Mouse (Mus musculus) B cell, adult 2 months (primary cell): ENCODE data around the gene Acpp.

Experiments used
- DNase-seq, 2 experiments: peaks; one replicate each; pipeline ENCODE4 v3.0.0; 2022

Acpp gene

DNA sequence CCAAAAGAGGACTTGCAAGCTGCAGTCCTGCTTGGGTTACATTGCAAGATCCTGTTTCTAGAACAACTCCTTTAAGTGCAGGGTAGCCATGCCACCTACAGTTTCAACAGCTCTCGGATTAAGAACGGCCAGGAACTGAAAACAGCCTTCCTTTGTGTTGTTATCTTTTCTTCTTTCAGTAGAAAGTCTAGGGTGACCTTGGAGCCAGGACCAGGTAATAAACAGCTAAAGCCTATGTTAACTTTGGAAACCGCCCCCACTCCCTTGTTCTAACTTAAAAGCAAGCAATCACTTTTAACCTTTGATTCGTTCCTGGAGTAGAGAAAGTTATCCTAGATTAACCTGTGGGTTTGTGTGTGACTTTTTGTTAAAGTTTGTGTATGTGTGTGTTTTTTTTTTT lies 33.2 kb downstream of the Acpp start:
- no peak for DNase-seq

DNA sequence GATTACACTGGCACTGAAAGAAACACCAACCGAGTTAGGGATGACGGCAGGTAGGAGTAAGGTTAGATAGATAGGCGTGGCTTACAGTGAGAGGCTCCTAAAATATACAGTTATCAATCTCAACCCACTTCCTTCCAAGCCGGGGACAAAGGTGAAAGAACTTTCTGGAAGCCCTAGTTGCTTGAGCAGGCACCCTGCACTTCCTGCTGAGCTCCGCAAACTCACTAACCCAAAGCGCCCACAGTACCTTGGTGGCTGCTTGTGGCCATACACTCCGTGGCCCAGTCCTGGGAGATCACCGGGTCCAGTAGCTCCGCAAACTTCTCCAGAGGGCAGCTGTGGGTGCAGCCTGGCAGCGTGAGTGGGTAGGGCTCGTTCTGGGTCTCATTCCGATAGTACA lies 37.0 kb downstream of the Acpp start:
- DNase-seq: no peak

DNA sequence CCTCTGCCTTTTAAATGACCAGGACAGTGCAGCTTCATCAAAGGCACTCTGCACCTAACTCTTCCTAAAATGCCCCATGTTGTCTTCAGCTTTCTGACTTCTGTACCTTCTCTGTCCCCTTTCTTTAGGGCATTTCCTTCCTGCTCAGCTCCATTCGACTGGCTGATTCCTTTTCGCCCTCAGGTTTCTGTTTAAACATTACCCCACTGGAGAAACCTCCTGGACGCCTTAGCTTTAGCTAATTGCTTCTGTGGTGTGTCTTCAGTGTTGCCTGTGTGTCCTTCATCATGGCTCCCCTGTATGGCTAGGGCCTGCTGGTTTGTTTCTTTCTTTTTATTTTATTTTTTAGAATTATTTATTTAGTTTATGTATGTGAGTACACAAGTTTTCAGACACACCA lies 40.5 kb downstream of the Acpp start:
- DNase-seq: no peak

DNA sequence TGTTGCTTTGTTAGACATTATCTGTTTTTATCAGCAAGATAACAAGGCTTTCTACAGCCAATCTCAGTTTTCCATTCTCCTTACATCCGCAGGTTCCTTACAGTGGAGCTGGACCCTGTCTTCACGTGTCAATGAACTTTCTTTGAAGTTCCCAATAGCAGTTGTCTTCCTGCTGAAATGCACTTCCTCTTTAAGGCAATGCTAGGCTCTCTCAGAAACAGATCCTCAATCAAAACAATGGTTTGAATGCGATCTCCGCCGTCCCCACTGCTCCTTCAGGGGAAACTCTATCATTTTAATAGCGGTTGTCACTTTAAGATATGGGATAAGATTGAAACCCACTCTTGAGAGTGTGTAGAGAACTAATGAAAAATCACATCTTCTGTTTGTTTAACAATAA lies 52.6 kb downstream of the Acpp start:
- DNase-seq: no peak

DNA sequence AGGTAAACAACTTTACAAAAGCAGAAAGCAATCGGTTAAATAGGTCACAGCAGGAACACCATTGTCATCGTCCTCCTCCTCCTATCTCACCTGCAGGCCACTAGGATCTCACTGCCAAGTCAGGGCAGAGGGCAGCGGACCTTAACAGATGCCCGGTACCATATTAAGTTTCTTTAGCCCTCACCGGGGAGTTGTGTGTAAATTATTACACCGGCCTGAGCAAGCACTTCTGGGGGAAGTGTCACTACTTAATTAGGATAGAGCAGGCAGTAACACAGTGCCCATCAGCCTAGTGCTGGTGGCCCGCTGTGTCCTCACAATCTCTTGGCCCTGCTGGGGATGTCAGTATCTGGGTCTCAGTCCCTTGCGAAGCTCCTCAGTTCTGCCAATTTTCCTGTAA lies 55.0 kb downstream of the Acpp start:
- DNase-seq: no peak

DNA sequence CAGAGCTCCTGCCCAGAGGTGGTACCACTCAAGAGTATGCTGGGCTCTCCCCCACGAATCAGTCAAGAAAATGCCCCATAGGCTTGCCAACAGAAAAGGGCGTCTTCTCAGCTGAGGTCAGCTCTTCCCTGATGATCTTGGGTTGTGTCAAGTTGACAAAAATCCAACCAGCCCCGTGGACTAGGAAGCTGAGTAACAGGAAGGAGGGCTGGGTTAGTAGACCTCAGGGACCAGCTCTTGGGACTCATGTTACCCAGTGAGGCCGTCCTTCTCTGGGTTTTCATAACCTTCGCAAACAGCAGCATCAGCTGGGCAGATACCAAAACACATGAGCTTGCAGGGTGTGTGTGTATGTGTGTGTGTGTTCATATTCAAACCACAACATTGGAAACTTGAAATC lies 55.8 kb downstream of the Acpp start:
- DNase-seq: no peak

DNA sequence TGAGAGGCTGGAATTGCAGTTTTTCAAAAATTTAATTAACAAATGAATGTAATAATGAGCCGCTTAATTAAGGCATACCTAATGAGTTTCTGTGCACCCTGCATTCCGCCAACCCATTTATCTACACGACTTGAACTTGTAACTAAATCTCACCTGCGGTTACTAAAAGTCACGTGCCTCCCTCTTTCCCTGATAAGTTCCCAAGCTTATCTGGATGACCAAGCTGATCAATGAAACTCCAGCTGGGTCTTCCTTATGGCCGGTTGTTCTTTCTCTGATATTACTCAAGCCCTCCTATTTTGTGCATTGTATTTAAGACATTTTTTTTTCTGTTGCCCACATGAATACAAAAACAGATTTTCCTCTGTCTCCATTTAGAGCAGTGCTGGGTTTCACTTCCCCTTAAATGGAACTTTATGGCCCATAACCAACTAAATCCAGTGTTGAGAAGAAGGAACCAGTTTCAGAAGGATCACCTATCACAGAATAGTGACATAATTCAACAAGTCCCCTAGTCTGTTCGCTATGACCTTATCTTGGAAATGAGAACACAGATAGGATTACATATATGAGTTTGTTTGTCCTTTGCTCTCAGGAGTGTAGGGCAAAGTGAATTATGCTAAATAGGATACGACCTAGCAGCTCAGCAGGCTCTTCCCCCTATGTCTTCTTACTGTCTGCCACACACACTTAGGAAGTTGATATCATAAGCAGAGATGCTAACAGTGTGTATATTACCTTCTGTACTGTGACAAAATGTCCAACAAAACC lies 56.6 kb downstream of the Acpp start:
- DNase-seq: peak in 1 of 2 experiments; percentile 16

DNA sequence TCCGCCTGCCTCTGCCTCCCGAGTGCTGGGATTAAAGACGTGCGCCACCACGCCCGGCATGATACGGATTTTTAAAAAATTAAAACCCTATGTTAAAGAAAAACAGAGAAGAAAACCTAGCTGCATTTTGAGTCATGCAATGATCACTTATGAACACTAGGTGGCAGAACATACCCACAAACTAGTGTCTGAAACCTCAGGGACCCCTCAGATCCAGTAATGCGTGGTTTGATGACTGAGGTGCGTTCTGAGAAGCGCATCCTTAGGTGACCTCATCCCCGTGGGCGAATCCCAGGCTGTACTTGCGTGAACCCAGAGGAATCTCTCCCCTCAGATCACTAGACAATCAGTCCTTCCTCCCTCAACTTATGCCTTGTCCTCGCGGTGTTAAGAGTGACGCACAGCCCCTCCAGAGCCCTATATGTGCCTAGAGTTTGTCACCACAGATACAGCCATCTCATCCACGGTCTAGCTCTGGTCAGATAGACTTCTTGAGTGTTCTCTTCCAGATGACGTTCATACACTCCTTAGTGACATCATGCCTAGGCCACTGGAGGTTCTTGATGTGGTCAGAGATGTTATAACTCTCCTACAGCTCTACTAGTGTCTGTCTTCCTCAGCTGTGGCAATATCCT lies 59.9 kb downstream of the Acpp start:
- DNase-seq: peak; percentile 50 to 52

DNA sequence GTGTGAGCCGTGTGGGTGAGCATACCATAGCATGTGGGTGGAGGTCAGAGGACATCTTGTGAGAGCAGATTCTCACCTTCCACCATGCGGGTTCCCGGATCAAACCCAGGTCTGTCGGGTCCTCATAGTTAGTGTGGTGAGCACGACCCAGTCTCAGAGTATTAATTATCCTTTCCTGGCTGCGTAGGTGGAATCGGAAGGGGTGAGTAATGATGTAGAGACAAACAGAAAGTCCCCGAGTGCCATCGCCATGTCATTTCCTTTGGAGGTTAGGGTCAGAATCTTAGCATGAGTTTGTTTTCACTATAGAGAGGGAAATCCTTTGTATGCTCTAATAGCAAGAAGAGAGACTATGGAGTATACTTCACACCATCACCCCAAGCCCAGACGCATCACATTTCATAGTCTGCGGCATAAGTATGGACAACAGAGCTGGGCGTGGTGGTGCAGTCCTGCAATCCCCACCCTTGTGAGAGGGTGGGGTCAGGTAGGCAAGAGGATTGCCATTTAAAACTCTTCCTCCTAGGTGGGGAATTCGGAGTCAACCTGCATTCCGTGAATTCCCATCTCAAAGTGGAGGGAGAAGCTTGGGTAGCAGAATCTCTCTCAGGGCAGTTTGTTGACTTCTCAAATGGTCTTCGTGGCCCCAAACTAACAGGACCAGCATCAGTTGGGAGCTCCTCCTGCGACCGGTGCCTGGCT lies 62.3 kb downstream of the Acpp start:
- DNase-seq: no peak

DNA sequence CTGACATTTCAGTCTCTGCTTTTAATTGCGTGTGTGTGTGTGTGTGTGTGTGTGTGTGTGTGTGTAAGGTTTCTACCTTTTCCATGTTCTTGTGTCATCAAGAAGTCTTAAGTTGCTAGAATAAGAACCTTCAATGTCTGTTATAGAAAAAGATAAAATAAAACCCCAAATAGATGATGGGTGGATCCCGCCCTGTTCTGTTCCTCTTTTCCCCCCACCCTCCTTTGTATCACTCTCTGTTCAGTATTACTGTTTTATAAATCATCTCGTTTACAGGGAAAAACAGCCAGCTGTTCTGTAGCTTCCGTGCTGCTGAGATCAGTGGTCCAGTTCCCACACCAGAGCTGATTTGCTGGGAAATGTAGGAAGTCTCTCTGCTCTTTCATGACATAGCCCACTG lies 65.5 kb downstream of the Acpp start:
- no peak for DNase-seq

DNA sequence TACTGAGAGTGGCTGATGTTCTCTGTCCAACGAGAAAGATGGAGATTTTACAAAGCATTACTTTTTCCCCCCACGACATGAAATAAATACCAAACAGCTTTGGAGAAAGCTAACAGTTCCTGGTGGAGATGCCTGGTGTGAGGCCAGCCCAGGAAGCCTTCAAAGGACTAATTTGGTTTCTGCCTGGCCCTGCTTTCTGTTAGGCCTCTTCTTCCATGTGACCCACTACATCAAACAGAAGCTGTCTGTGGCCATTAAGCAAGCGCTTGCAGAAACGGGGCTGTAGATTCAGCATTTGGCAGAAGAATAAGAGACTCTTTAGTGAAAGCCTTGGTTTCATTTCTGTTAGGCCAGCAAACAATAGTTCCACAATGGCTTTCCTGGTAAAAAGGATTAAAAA lies 65.9 kb downstream of the Acpp start:
- no peak for DNase-seq

DNA sequence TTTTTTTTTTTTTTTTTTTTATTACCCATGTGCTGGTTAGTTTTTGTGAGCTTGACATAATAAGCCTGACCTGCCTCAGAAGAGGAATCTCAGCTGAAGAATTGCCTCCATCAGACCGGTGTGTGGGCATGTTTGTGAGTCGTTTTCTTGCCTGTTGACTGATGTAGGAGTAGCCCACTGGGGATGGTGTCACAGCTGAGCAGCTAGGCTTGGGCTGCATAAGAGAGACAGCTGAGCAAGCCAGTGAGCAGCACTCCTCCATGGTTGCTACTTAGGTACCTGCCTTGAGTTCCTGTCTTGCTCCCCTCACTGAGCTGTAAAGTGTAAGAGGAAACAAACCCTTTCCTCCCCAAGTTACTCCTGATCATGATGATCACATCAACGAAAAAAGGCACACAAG lies 67.6 kb downstream of the Acpp start:
- DNase-seq: no peak

DNA sequence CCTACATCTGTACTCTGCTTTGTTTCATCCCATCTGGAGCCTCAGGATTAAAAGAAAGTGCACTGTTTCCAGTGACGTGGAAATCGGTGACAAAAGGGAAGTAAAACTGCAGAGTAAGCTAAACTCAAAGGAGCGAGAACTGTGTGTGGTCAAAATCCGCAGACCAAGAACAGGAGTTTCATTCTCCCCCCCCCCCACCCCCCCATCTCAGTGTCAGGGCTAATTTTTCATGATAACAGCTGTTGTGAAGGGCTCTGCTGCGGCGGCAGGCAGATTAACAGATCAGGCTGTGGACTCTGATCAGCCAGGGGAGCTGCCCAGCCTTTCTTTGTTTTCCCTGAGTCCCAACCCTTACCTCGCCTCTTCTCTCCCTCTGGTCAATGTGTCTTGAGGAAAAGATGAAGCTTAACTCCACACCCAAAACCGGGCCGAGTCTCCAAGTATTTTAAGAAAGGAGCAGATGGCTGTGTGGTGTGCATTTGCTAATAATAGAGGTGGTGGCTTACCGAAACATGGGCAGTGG lies 68.1 kb downstream of the Acpp start:
- DNase-seq: peak; percentile 26 to 28

DNA sequence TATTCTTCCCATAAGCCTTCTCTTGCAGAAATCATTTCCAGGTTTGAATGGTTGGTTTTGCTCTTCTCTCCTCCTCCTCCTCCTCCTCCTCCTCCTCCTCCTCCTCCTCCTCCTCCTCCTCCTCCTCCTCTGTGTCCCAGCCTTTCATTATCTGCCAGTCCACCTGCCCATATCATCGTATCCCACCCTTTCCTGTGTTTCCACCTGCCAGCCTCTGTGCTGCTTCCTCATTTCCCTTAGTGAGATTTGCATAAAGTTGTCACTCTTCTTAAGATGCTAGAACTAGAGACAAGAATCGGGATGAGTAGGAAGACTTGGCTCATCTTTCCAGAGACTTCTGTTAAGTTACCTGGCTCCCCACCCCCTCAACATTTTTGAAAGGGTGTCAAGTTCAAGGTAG lies 73.0 kb downstream of the Acpp start:
- no peak for DNase-seq

DNA sequence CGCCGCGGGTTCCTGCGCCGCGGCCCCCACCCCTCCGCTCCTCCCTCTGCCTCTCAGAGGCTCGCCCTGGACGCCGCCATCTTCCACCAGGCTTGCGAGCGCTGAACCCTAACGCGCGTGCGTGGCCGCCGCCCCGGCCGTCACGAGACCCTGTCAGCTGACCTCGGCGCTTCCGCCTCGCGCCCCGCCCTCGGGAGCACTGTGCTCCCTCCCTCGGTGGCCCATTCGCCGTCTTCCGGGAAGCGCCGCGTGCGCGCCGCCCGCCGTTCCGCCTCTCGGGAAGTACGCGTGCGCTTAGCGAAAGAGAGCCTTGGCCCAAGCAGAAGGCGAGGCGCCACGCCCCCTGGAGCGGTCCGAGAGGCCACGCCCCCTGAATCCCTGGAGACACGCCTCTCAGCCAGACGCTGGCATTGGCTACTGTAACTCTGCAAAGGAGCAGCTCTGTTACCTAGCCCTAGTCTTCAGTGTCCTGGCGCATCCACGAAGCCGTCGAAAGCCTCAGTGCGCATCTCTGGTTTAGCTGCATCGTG lies 74.7 kb downstream of the Acpp start, which contains the start of gene Dnajc13:
Dnajc13 (minus strand) TSS at position 108 of the 530 bp plus-strand sequence.
- peak; percentile 98 for DNase-seq

DNA sequence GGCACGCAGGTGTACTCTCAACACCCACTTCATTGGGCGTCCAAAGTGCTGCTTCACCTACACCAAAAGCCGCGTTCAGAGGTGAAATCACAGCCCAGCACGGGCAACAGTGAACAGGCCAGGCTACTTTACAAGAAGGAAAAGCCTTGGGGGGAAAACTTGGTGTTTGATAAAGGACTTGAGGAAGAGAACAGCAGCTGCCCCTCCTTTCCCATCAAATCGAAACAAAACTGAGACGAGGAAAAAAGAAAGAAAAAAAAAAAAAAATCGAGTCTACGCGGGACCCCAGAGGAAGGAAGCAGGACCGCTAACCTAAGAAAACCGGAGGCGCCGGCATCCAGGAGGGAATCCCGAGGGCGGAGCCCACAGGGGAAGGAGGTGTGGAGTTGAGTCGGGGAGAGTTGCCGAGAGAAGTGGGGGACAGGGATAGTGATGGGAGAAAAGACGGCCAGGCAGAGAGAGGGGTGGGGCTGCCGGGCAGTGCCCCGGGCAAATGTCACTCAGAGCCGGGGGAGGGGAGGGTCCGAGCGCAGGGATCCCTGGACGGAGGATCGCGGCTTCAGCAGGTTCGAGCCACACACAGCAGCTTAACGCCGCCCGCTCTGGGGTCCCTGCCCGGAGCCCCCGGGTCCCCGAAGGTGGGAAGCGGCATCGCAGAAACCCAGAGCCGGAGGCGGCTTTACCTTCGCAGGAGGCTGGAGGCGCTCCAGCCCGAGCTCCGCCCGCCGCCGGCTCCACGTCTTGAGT lies 75.4 kb downstream of the Acpp start:
- DNase-seq: peak; percentile 12 to 21

DNA sequence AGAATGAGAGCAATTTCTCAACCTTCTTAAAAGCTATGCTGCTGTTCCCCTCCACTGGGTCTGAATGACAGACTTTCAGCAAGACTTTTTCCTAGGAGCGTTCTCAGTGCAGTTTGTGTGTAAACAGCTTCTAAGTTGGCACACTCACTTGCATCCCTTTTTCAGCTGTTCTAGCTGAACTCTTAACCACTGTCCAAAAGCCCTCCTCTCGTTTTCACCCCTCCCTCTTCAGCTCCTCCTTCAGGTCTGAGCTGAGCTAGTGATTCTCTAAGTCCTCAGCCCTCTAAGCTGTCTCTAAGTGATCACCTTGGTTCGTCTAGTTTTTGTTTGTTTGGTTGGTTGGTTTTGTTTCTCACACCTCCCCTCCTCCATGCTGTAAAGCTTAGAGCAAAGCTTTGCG lies 77.2 kb downstream of the Acpp start:
- no peak for DNase-seq

DNA sequence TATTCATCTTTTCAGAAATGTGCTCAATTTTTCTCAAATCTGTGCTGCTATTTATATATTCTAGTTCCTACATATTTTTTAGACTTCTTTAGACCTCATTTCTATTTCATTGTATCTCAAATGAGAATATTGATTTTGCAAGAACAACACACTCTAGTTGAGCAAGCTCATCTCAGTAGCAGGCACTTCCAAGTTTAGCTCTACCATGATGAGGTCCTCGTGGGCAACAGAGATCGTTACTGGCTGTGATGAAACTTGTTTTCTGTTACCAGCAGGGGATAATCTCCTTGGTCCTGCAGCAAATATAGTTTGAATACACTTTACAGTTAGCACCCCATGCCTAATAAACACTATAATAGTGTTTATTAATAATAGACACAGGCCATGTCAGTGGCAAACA lies 81.5 kb downstream of the Acpp start:
- no peak for DNase-seq

DNA sequence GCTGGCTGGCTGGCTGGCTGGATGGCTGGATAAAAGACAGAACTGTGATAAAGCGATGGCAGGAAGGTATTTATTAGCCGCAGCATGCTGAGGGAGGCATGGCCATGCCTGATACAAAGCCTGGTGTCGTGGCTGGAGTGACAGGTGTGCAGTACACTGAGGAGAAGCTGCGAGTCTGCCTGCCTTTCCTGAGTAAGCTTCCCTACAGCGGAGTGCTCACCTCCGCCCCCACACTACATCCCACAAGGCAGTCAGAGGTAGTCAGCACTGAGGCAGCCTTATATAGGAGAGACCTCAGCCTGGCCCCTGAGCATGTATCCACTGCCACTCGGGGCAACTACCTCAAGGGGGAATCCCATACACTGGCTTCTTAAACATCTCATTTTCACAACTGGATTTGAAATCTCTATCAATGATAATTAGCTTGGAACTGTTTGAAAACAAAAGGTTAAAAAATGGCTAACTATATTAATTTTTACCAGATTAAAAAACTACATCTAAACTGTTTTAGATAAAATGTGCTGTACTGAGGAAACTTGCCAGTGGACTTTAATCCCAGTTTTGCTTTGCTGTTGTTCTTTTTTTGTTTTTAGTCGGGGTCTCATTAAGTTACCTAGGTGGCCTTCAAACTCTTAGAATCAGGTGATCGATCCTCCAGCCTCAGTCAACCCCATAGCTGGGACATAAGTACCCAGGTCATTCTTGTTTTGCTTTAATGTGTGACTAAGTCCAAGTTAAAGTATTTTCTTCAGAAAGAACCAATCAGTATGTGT lies 83.0 kb downstream of the Acpp start:
- no peak for DNase-seq

DNA sequence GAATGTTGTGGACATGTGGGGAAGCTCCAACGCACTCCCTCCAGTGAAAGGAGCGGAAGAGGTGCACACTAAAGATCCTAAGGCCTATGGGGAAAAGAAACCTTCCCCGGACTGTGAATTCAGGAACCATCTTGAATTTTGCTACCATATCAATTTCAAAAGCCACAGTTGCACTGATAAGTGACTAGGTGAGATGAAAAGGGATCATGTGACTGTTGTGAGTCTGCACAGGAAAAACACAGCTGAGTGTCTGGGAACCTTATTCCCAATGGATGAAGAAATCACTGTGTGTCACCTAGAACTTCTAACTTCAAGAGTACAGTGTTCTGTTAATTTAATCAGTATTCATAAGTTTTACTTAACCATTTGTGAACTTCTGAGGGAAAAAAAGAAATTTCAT lies 84.9 kb downstream of the Acpp start:
- DNase-seq: no peak

DNA sequence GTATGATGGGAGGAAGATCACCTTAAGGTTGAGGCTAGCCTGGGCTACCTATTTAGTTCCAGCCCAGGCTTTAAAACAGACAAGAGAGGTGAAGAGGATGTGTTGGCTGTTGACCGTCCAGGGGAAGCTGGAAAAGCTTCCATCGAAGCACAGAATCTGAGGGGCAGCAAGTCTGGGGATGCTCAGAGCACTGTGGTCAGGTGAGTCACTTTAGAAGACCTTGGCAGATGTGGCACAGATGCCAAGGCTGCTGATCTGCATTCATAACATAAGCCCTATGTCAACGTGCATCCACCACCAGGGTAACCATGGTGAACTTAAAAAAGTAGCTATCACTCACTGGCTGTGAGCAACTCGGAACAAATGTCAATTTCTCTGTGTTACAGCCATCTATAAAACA lies 85.9 kb downstream of the Acpp start:
- no peak for DNase-seq

DNA sequence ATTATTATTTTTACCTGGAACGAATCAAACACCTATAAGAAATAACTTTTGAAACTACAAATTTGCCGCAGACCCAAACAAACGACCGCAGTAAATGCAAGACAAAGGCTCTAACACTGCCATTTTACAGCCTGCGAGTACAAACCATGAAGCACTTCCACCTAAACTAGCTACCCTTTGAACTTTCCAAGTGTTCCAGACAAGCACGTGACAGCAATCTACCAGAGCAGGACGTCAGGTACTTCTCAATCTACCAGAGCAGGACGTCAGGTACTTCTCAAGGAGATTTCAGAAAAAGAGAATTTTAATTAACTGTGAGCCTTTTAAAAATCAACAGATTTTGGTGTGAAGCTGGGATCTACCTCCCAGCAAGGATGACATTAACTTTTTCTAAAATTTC lies 86.4 kb downstream of the Acpp start:
- DNase-seq: no peak
